Mouse (Mus musculus) kidney, postnatal 0 days (tissue): Measurements from ENCODE around the gene 3110082I17Rik. TPM values are rescaled to one million over a fixed set of nuclear protein-coding genes. Genes with fewer than 3 reads are reported as not detected.

ENCODE experiments used
- ATAC-seq: fragments of 200-750 bp; cut with Nextera tagmentation; replicated peaks from 2 replicates; pipeline ENCODE4 v1.8.0; 2017; ENCODE audit warnings: low read depth, moderate number of reproducible peaks, moderate TSS enrichment, moderate library complexity; ENCODE audit not compliant: low FRiP score
- DNase-seq: peaks from one replicate; pipeline ENCODE4 v3.0.0-alpha.2; 2016; ENCODE audit warnings: low spot score
- H3K27ac ChIP-seq: fragments of 300-500 bp; sonication (generic); 2 replicates; pipeline ENCODE4 v1.5.1; 2014; ENCODE audit warnings: mild to moderate bottlenecking
- H3K27me3 ChIP-seq: fragments of 300-500 bp; sonication (generic); 2 replicates; pipeline ENCODE4 v1.6.1; 2014; ENCODE audit warnings: low read length, mixed read lengths; ENCODE audit not compliant: insufficient read depth
- H3K36me3 ChIP-seq: fragments of 300-500 bp; sonication (generic); 2 replicates; pipeline ENCODE4 v1.6.1; 2014; ENCODE audit warnings: low read length, mixed read lengths; ENCODE audit not compliant: insufficient read depth
- H3K4me1 ChIP-seq: fragments of 300-500 bp; sonication (generic); replicated peaks from 2 replicates; pipeline ENCODE4 v1.6.1; 2014; ENCODE audit warnings: antibody characterized with exemption, low read length, mixed read lengths; ENCODE audit not compliant: insufficient read depth
- H3K4me2 ChIP-seq: fragments of 300-500 bp; sonication (generic); 2 replicates; pipeline ENCODE4 v1.6.1; 2014; ENCODE audit warnings: mild to moderate bottlenecking, low read length, moderate library complexity, mixed read lengths
- H3K4me3 ChIP-seq: fragments of 300-500 bp; sonication (generic); replicated peaks from 2 replicates; pipeline ENCODE4 v1.5.1; 2014; ENCODE audit warnings: low read depth, low read length
- H3K9ac ChIP-seq: fragments of 300-500 bp; sonication (generic); 2 replicates; pipeline ENCODE4 v1.6.1; 2014; ENCODE audit warnings: low read depth, low read length
- H3K9me3 ChIP-seq: fragments of 300-500 bp; sonication (generic); replicated peaks from 2 replicates; pipeline ENCODE4 v1.6.1; 2016; ENCODE audit warnings: low read length, inconsistent platforms, mixed read lengths
- CTCF ChIP-seq: IDR thresholded peaks from 2 replicates; pipeline ENCODE4 v1.5.1; 2016; ENCODE audit warnings: antibody characterized with exemption, low read depth, mild to moderate bottlenecking, moderate library complexity
- WGBS: fragments of 180-500 bp; shearing (Covaris S2); extraction: QIAGEN DNeasy Blood & Tissue Kit; methylation state at CpG from one replicate; pipeline ENCODE4 v1.1.7; 2014; 5-methylcytosine and 5-hydroxymethylcytosine counted together
- polyA plus RNA-seq: library from polyadenylated mRNA; unstranded; fragments of >200 nt; fragmentation: Nextera tagmentation; extraction: Ambion mirVana; gene quantifications from 2 replicates; pipeline ENCODE4 v1.2.1, GENCODE M21; 2015

3110082I17Rik gene
- polyA plus RNA-seq, 1 experiment from 2014 or later: 25.6 TPM

GRCm38 (mm10) chr5:139448025-139448424 lies 12.3 kb downstream of the 3110082I17Rik start:
- no peaks in the 10 kb centered on the region for H3K27me3 ChIP-seq
- DNase-seq (peak; percentile 72), ATAC-seq (no peak)
- H3K27ac ChIP-seq: no peak overlapping the region
- no peaks in the 10 kb centered on the region for H3K9me3 ChIP-seq
- H3K4me1 ChIP-seq: peaks cover 8% of the 10 kb centered on the region; the same call in 1 of the 2 replicates
- H3K4me2 ChIP-seq: no peak overlapping the region
- no peak overlapping the region for H3K9ac ChIP-seq
- no peak overlapping the region for H3K4me3 ChIP-seq
- TF ChIP-seq CTCF: no peak
- H3K36me3 ChIP-seq: no peaks in the 10 kb centered on the region
- 35% methylated on average over 6 of the region's 6 CpGs for WGBS

GRCm38 (mm10) chr5:139445258-139445657 lies 15.1 kb downstream of the 3110082I17Rik start:
- Histone ChIP-seq H3K36me3 (no peaks in the 10 kb centered on the region), H3K4me3 (no peak overlapping the region), H3K27ac (no peak overlapping the region), H3K27me3 (no peaks in the 10 kb centered on the region), H3K9me3 (no peaks in the 10 kb centered on the region), H3K4me2 (no peak overlapping the region), H3K9ac (no peak overlapping the region), H3K4me1 (peaks cover 8% of the 10 kb centered on the region; the same call in 1 of the 2 replicates)
- ATAC-seq (no peak), DNase-seq (no peak)
- TF ChIP-seq CTCF: peak; percentile 62; the same call in 1 of the 2 replicates
- 81% methylated on average over 8 of the region's 8 CpGs for WGBS

- Histone ChIP-seq H3K4me2 (no peak overlapping the region), H3K4me3 (no peak overlapping the region), H3K4me1 (no peaks in the 10 kb centered on the region), H3K9ac (no peak overlapping the region), H3K36me3 (no peaks in the 10 kb centered on the region), H3K27me3 (no peaks in the 10 kb centered on the region), H3K27ac (no peak overlapping the region), H3K9me3 (no peaks in the 10 kb centered on the region)
- DNase-seq (no peak), ATAC-seq (no peak)
- no peak for TF ChIP-seq CTCF
- WGBS: 57% methylated on average over 4 of the region's 4 CpGs
Observed at GRCm38 (mm10) chr5:139442962-139443361, 17.4 kb downstream of the 3110082I17Rik start.

- Histone ChIP-seq H3K36me3 (no peaks in the 10 kb centered on the region), H3K4me1 (no peaks in the 10 kb centered on the region), H3K27ac (no peak overlapping the region; the same call in 1 of the 2 replicates), H3K4me3 (no peak overlapping the region), H3K9ac (no peak overlapping the region), H3K4me2 (no peak overlapping the region), H3K27me3 (no peaks in the 10 kb centered on the region), H3K9me3 (no peaks in the 10 kb centered on the region)
- DNase-seq (no peak), ATAC-seq (no peak)
- no peak for TF ChIP-seq CTCF
- 62% methylated on average over 12 of the region's 12 CpGs for WGBS
Observed at GRCm38 (mm10) chr5:139442428-139442827, 17.9 kb downstream of the 3110082I17Rik start.

GRCm38 (mm10) chr5:139441726-139442018 lies 18.7 kb downstream of the 3110082I17Rik start:
- TF ChIP-seq CTCF: no peak
- no peaks in the 10 kb centered on the region for H3K9me3 ChIP-seq
- no peak overlapping the region for H3K27ac ChIP-seq
- H3K9ac ChIP-seq: no peak overlapping the region
- WGBS: 93% methylated on average over 2 of the region's 2 CpGs
- no peak for DNase-seq
- no peaks in the 10 kb centered on the region for H3K27me3 ChIP-seq
- no peak overlapping the region for H3K4me2 ChIP-seq
- H3K36me3 ChIP-seq: no peaks in the 10 kb centered on the region
- no peak overlapping the region for H3K4me3 ChIP-seq
- ATAC-seq: no peak
- H3K4me1 ChIP-seq: no peaks in the 10 kb centered on the region

- DNase-seq (no peak), ATAC-seq (no peak)
- H3K9me3 ChIP-seq: no peaks in the 10 kb centered on the region
- no peak overlapping the region for H3K9ac ChIP-seq
- 93% methylated on average over 11 of the region's 11 CpGs for WGBS
- no peaks in the 10 kb centered on the region for H3K36me3 ChIP-seq
- no peaks in the 10 kb centered on the region for H3K4me1 ChIP-seq
- H3K27ac ChIP-seq: no peak overlapping the region
- H3K4me2 ChIP-seq: no peak overlapping the region
- H3K27me3 ChIP-seq: no peaks in the 10 kb centered on the region
- TF ChIP-seq CTCF: no peak
- H3K4me3 ChIP-seq: no peak overlapping the region
Observed at GRCm38 (mm10) chr5:139440926-139441725, 19.2 kb downstream of the 3110082I17Rik start.
